Mouse (Mus musculus) testis, adult 2 months (tissue): ENCODE results near the gene Slc7a8. TPM values are rescaled to one million over a fixed set of nuclear protein-coding genes. Genes with fewer than 3 reads are reported as not detected.

Source experiments
- H3K27ac ChIP-seq: fragments of 200-500 bp; 2 replicates; pipeline ENCODE4 v1.5.1; 2012; ENCODE audit warnings: low read depth, low read length; ENCODE audit not compliant: control insufficient read depth, insufficient read depth
- H3K27me3 ChIP-seq: fragments of 200-500 bp; 2 replicates; pipeline ENCODE4 v1.6.1; 2012; ENCODE audit warnings: mild to moderate bottlenecking, low read length, moderate library complexity; ENCODE audit not compliant: control insufficient read depth, insufficient read depth
- H3K36me3 ChIP-seq: fragments of 200-500 bp; 2 replicates; pipeline ENCODE4 v1.6.1; 2012; ENCODE audit warnings: mild to moderate bottlenecking, low read length; ENCODE audit not compliant: control insufficient read depth, insufficient read depth
- H3K4me1 ChIP-seq: fragments of 200-500 bp; 2 replicates; pipeline ENCODE4 v1.6.1; 2012; ENCODE audit warnings: low read length; ENCODE audit not compliant: control insufficient read depth, insufficient read depth
- H3K4me3 ChIP-seq: fragments of 200-500 bp; 2 replicates; pipeline ENCODE4 v1.5.1; 2012; ENCODE audit warnings: low read depth, mild to moderate bottlenecking, low read length, moderate library complexity, mixed read lengths; ENCODE audit not compliant: control insufficient read depth
- CTCF ChIP-seq: fragments of 200-500 bp; IDR thresholded peaks from 2 replicates; pipeline ENCODE4 v1.5.1; 2012; ENCODE audit warnings: low read depth, mild to moderate bottlenecking, inconsistent platforms, low read length, moderate library complexity; ENCODE audit not compliant: control insufficient read depth, insufficient read depth, insufficient replicate concordance
- POLR2A ChIP-seq: fragments of 200-500 bp; IDR thresholded peaks from 2 replicates; pipeline ENCODE4 v1.6.1; 2012; ENCODE audit warnings: low read depth, mild to moderate bottlenecking, inconsistent platforms, low read length, moderate library complexity; ENCODE audit not compliant: control insufficient read depth
- polyA plus RNA-seq: library from polyadenylated mRNA; depleted of rRNA; stranded (reverse); fragments of >200 nt; gene quantifications from 2 replicates; pipeline ENCODE4 v1.2.3, GENCODE M21; 2012

Gene Slc7a8
- polyA plus RNA-seq, 1 experiment: 27.5 TPM

- no peak overlapping the region for H3K27ac ChIP-seq
- TF ChIP-seq POLR2A: no peak
- no peak for TF ChIP-seq CTCF
- no peaks in the 10 kb centered on the region for H3K4me1 ChIP-seq
- no peaks in the 10 kb centered on the region for H3K27me3 ChIP-seq
- no peaks in the 10 kb centered on the region for H3K36me3 ChIP-seq
- no peak overlapping the region for H3K4me3 ChIP-seq
Observed at GRCm38 (mm10) chr14:54808718-54809667, 27.2 kb upstream of the Slc7a8 start.

DNA sequence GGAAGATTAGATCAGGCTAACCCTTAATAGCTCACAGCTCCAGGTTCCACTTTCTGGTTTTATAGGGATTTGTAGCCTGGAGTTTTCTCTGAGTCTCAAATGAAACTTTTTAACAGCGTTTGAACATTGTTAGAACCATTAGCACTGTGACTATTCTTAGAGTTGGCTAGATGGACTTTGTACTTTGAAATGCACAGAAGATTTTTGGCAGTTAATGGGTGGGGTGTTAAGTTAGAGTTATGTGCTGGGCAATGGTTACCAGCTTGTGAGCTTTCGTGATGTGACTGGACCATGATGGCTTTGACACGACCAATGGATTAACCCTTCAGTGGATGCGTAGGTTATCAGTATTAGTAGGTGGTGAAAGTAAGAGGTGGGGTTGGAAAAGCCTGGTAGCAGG lies 24.4 kb upstream of the Slc7a8 start:
- no peak overlapping the region for H3K27ac ChIP-seq

GRCm38 (mm10) chr14:54802428-54802827 lies 20.7 kb upstream of the Slc7a8 start:
- Histone ChIP-seq H3K27me3 (no peaks in the 10 kb centered on the region), H3K27ac (no peak overlapping the region), H3K4me1 (no peaks in the 10 kb centered on the region), H3K36me3 (no peaks in the 10 kb centered on the region), H3K4me3 (no peak overlapping the region)
- TF ChIP-seq POLR2A (no peak), CTCF (no peak)

More for the DNA sequence above, 24.4 kb upstream of the Slc7a8 start:
- Histone ChIP-seq H3K4me3 (no peak overlapping the region), H3K36me3 (no peaks in the 10 kb centered on the region), H3K4me1 (no peaks in the 10 kb centered on the region), H3K27me3 (no peaks in the 10 kb centered on the region)
- TF ChIP-seq CTCF (no peak), POLR2A (no peak)

DNA sequence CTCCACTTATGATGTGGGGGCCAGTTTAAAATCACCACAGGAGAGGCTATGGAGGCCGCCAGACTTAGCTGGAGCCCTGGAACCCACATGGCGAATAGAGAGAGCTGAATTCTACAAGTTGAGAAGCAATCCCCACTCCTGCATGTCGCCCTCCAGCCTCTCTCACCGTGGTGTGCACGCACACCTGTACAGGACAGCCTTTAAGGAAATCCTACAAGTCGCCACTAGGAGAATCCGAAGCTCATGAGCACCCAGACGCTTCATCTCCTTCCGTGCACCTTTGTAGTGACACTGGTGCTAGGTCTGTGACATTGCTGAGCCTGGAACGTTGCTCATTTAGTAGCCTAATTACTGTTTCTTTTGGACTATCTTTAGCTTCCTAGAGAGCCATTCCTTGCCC lies 17.9 kb upstream of the Slc7a8 start:
- TF ChIP-seq CTCF: no peak
- TF ChIP-seq POLR2A: no peak
- no peaks in the 10 kb centered on the region for H3K36me3 ChIP-seq
- no peaks in the 10 kb centered on the region for H3K4me1 ChIP-seq
- no peaks in the 10 kb centered on the region for H3K27me3 ChIP-seq
- H3K4me3 ChIP-seq: no peak overlapping the region
- no peak overlapping the region for H3K27ac ChIP-seq

DNA sequence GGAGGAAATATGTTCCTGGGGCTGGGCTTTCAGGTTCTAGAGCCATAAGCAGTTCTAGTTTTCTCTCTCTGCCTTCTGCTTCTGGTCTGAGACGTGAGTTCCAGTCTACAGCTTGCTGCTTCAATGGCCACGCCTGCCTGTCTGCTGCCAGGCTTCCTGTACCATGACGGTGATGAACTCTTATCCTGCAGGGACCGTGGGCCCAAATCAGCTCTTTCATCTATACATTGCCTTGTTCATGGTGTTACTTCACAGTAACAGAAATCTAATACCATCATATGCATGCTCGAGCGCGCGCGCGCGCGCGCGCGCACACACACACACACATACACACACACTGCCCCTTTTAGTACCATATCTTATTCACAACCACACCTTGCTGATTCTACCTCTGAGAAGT lies 15.0 kb upstream of the Slc7a8 start:
- TF ChIP-seq CTCF: no peak
- no peak for TF ChIP-seq POLR2A
- Histone ChIP-seq H3K27ac (no peak overlapping the region), H3K27me3 (no peaks in the 10 kb centered on the region), H3K4me3 (no peak overlapping the region), H3K4me1 (no peaks in the 10 kb centered on the region), H3K36me3 (no peaks in the 10 kb centered on the region)

DNA sequence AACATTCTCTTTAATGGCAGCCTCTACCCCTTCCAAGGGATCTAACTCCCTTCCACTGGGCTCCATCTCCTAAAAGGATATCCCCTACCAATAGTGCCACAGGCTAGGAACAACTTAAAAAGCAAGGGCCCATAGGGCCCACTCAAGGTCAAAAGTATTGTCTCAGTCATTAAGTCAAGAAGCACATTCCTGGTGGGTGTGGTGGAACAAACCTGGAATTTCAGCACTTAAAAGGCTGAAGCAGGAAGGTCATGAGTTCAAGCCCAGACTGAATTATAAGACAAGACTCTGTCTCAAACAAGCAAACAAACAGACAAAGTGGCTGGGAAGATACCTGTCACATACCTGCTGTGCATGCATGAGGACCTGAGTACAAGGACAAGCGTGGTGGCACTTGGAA lies 14.2 kb upstream of the Slc7a8 start:
- no peaks in the 10 kb centered on the region for H3K27me3 ChIP-seq
- H3K4me3 ChIP-seq: no peak overlapping the region
- no peaks in the 10 kb centered on the region for H3K4me1 ChIP-seq

GRCm38 (mm10) chr14:54793894-54794830 lies 12.4 kb upstream of the Slc7a8 start:
- Histone ChIP-seq H3K27ac (no peak overlapping the region), H3K4me1 (no peaks in the 10 kb centered on the region), H3K4me3 (no peak overlapping the region), H3K27me3 (no peaks in the 10 kb centered on the region), H3K36me3 (no peaks in the 10 kb centered on the region)
- TF ChIP-seq POLR2A (no peak), CTCF (no peak)

More for the DNA sequence above, 14.2 kb upstream of the Slc7a8 start:
- TF ChIP-seq POLR2A (no peak), CTCF (no peak)
- H3K27ac ChIP-seq: no peak overlapping the region
- H3K36me3 ChIP-seq: no peaks in the 10 kb centered on the region

- Histone ChIP-seq H3K36me3 (no peaks in the 10 kb centered on the region), H3K4me1 (no peaks in the 10 kb centered on the region), H3K4me3 (no peak overlapping the region), H3K27me3 (no peaks in the 10 kb centered on the region), H3K27ac (no peak overlapping the region)
- TF ChIP-seq POLR2A: no peak
- TF ChIP-seq CTCF: no peak
Observed at GRCm38 (mm10) chr14:54793351-54793750, 11.6 kb upstream of the Slc7a8 start.
